Mouse (Mus musculus): Measurements from ENCODE around the gene Nup214.

DNA sequence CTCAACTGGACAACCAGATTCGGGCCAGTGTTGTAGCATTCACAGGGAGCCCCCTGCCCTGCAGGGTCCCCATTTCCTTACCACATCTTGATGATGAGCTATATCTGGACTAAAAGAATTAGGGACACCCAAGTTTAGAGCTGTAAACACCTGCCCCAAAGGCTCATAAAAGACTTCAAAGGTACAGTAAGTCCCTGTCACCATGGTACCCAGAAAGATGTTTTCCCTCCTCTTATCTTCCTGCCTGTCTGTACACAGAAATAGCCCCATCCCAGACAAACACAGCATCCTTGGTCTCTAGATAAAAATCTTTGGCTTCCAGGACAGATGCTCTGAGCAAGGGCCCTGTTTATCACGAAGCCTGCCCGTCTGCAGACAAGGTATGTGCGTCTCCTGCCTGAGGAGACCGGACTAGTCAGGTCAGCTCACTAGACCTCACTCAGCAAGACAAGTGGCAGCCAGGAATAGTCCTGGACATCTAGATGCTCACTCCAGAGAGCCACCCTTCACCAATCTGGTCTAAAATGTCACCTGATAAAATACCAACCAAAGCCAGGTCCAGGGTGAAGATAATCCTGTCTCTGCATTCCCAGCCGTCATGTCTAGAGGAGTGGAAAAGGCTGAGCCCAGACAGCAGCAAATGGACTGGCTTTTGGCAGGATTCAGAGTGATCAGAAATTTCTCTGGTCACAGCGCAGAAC lies 89.4 kb downstream of the Nup214 start:
- TF ChIP-seq CTCF (IDR thresholded peaks at IDR 0.05; ENCODE audit: low read depth, low read length) (no peak), GATA1 (IDR thresholded peaks at IDR 0.05; ENCODE audit: borderline replicate concordance, low read length) (no peak), TAL1 (conservative IDR thresholded peaks at IDR 0.05; ENCODE audit: low read depth, low read length) (no peak)
